Mouse (Mus musculus) thymus, adult 2 months (tissue): Measurements from ENCODE around the gene Mief2.

Experiments used
- CTCF ChIP-seq: fragments of 200-500 bp; IDR thresholded peaks from 2 replicates; pipeline ENCODE4 v1.5.1; 2012; ENCODE audit warnings: mild to moderate bottlenecking, control low read depth, low read length, moderate library complexity, borderline replicate concordance; ENCODE audit not compliant: control insufficient read depth, poor library complexity, insufficient read depth; ENCODE audit errors: extremely low read depth
- POLR2A ChIP-seq: fragments of 200-500 bp; IDR thresholded peaks from 2 replicates; pipeline ENCODE4 v1.6.1; 2012; ENCODE audit warnings: mild to moderate bottlenecking, low read length, control low read depth, moderate library complexity; ENCODE audit not compliant: control insufficient read depth, poor library complexity, insufficient read depth; ENCODE audit errors: extremely low read depth

GRCm38 (mm10) chr11:60776107-60776828 lies 48.1 kb downstream of the Mief2 start:
- TF ChIP-seq CTCF (no peak), POLR2A (no peak)
